ENCODE assay signal across 16 mouse cellular contexts in the genomic region with DNA sequence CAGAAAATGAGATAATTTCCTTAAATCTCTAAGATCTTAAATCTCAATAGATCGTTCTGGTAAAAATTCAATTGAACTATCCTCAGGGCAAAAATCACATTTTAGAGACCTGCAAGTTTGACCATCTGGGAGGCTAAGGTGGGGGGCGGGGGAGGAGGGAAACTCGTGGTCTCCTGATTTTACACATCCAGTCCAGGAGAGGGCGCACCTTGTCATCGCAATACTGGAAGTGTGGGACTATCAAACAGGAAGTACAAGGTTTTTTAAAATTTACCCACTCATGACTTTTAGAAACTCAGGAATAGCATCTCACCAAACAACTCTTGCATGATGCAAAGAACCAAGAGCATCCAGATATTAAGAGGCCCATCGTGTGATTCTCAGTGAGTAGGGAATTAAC.
DNase-seq lines count a peak whose midpoint lies in the region; ATAC-seq and TF ChIP-seq lines count a peak whose summit lies in the region.
"Had no signal": no experiment of that assay in that cellular context is flagged by ENCODE, and none has a peak within 500 bp of the region (broad histone marks: within the 10 kb centered on the region; RNA-seq: fewer than 3 reads in every experiment).

No protein-coding gene starts in this region.

- ATAC-seq in kidney, embryonic 14.5 days (ENCODE audit: low FRiP score, low TSS enrichment) = no peak
- ATAC-seq in midbrain, postnatal 0 days (ENCODE audit: low FRiP score) = no peak
- no peak for ATAC-seq in midbrain, embryonic 16.5 days

- WGBS in kidney, embryonic 14.5 days = 84% methylated on average over 6 of the region's 6 CpGs
- 85% methylated on average over 6 of the region's 6 CpGs for WGBS in midbrain, postnatal 0 days
- 91% methylated on average over 6 of the region's 6 CpGs for WGBS in midbrain, embryonic 16.5 days

- H3K27ac ChIP-seq in kidney, embryonic 14.5 days (ENCODE audit: low read depth, low read length) = no peak overlapping the region
- H3K27ac ChIP-seq in midbrain, postnatal 0 days (ENCODE audit: low read depth, low read length) = no peak overlapping the region
- no peak overlapping the region for H3K27ac ChIP-seq in midbrain, embryonic 16.5 days (ENCODE audit: low read length)
- H3K27ac ChIP-seq: heart, embryonic 13.5 days; hindbrain, embryonic 12.5 days had no signal

- H3K4me2 ChIP-seq in kidney, embryonic 14.5 days (replicated peaks; ENCODE audit: low read depth, low read length) = no peak overlapping the region
- H3K4me2 ChIP-seq in midbrain, postnatal 0 days (ENCODE audit: low read depth, low read length, poor library complexity, severe bottlenecking) = no peak overlapping the region
- no peak overlapping the region for H3K4me2 ChIP-seq in midbrain, embryonic 16.5 days (ENCODE audit: low read length)
- H3K4me2 ChIP-seq: heart, embryonic 13.5 days; hindbrain, embryonic 12.5 days; midbrain, embryonic 11.5 days had no signal

- H3K4me3 ChIP-seq in kidney, embryonic 14.5 days (ENCODE audit: low read length) = no peak overlapping the region
- no peak overlapping the region for H3K4me3 ChIP-seq in midbrain, postnatal 0 days (ENCODE audit: low read depth, low read length)
- no peak overlapping the region for H3K4me3 ChIP-seq in midbrain, embryonic 16.5 days (ENCODE audit: low read depth, low read length)
- H3K4me3 ChIP-seq: heart, embryonic 13.5 days; hindbrain, embryonic 12.5 days had no signal

- no peaks in the 10 kb centered on the region for H3K27me3 ChIP-seq in kidney, embryonic 14.5 days (ENCODE audit: control insufficient read depth, insufficient read depth, low read length)
- H3K27me3 ChIP-seq in midbrain, postnatal 0 days (ENCODE audit: insufficient read depth, low read length) = no peaks in the 10 kb centered on the region
- H3K27me3 ChIP-seq in midbrain, embryonic 16.5 days (ENCODE audit: control insufficient read depth, insufficient read depth, low read depth, low read length) = no peaks in the 10 kb centered on the region
- H3K27me3 ChIP-seq: heart, embryonic 13.5 days; hindbrain, embryonic 12.5 days had no signal

- H3K9me3 ChIP-seq in kidney, embryonic 14.5 days (ENCODE audit: control insufficient read depth, low read length) = no peaks in the 10 kb centered on the region
- no peaks in the 10 kb centered on the region for H3K9me3 ChIP-seq in midbrain, postnatal 0 days (ENCODE audit: low read length)
- no peaks in the 10 kb centered on the region for H3K9me3 ChIP-seq in midbrain, embryonic 16.5 days (replicated peaks; ENCODE audit: control insufficient read depth, low read length, poor library complexity, severe bottlenecking)
- H3K9me3 ChIP-seq: heart, embryonic 13.5 days; hindbrain, embryonic 12.5 days had no signal

- no peaks in the 10 kb centered on the region for H3K36me3 ChIP-seq in kidney, embryonic 14.5 days (ENCODE audit: control insufficient read depth, insufficient read depth, low read length)
- no peaks in the 10 kb centered on the region for H3K36me3 ChIP-seq in midbrain, postnatal 0 days (ENCODE audit: insufficient read depth, low read length)
- no peaks in the 10 kb centered on the region for H3K36me3 ChIP-seq in midbrain, embryonic 16.5 days (ENCODE audit: control insufficient read depth, insufficient read depth, low read length)
- H3K36me3 ChIP-seq: G1E; heart, embryonic 13.5 days; hindbrain, embryonic 12.5 days had no signal

- peak; percentile 33; the same call in 1 of the 2 replicates for TF ChIP-seq CTCF in midbrain, postnatal 0 days (IDR thresholded peaks at IDR 0.05)

- H3K4me1 ChIP-seq in kidney, embryonic 14.5 days (ENCODE audit: control insufficient read depth, insufficient read depth, low read length) = no peaks in the 10 kb centered on the region
- no peaks in the 10 kb centered on the region for H3K4me1 ChIP-seq in midbrain, postnatal 0 days (ENCODE audit: insufficient read depth, low read length)
- no peaks in the 10 kb centered on the region for H3K4me1 ChIP-seq in midbrain, embryonic 16.5 days (ENCODE audit: control insufficient read depth, insufficient read depth, low read length)
- H3K4me1 ChIP-seq: heart, embryonic 13.5 days; hindbrain, embryonic 12.5 days had no signal

- no peak overlapping the region for H3K9ac ChIP-seq in kidney, embryonic 14.5 days (ENCODE audit: low read depth, low read length)
- H3K9ac ChIP-seq in midbrain, postnatal 0 days (replicated peaks; ENCODE audit: low read length, poor library complexity, severe bottlenecking) = no peak overlapping the region
- H3K9ac ChIP-seq in midbrain, embryonic 16.5 days (ENCODE audit: low read depth, low read length) = no peak overlapping the region
- H3K9ac ChIP-seq: heart, embryonic 13.5 days; hindbrain, embryonic 12.5 days had no signal

- DNase-seq in kidney, postnatal 10 days = peak; percentile 5
- no peak for DNase-seq in midbrain, postnatal 0 days (ENCODE audit: low spot score)
- peak; percentile 43 for DNase-seq in NIH3T3 (ENCODE audit: low read depth)
- no peak for DNase-seq in gastrocnemius, adult 8-10 months (ENCODE audit: low spot score in 2 of 2)
- DNase-seq in testis, postnatal 10 days (ENCODE audit: low spot score) = no peak
- DNase-seq: cerebellum, adult 18-20 months; kidney, adult 11 months; layer of hippocampus, adult 9-11 months; right cerebral cortex, postnatal 25 days; thymus, adult 18-20 months had no signal

Comparison
In these comparisons a context has a peak if more than half of its experiments do, and no peak if none do; other contexts are left out.
1. DNase-seq: peak in kidney, postnatal 10 days (single experiment) and NIH3T3 (single experiment); none in midbrain, postnatal 0 days (single experiment), gastrocnemius, adult 8-10 months (0 of 2) and testis, postnatal 10 days (single experiment).